Mouse (Mus musculus) liver, embryonic 14.5 days (tissue): ENCODE measurements around the gene Dusp2. TPM values are rescaled to one million over a fixed set of nuclear protein-coding genes. Genes with fewer than 3 reads are reported as not detected.
A peak's percentile ranks its signal among the peaks of the same experiment; 100 is the strongest.

Source experiments
- ATAC-seq: fragments of 200-750 bp; cut with Nextera tagmentation; 2 replicates; pipeline ENCODE4 v1.8.0; 2017; ENCODE audit warnings: moderate number of reproducible peaks, mild to moderate bottlenecking, moderate library complexity; ENCODE audit not compliant: insufficient read depth
- DNase-seq, 3 experiments: peaks; one replicate each; pipeline ENCODE4 v3.0.0-alpha.2; 2012 to 2013; ENCODE audit warnings: low read depth in 3 of 3, low spot score in 3 of 3
- H3K27ac ChIP-seq: fragments of 300-500 bp; sonication (generic); 2 replicates; pipeline ENCODE4 v1.5.1; 2014; ENCODE audit warnings: moderate library complexity, mild to moderate bottlenecking, control low read depth, inconsistent platforms
- H3K27me3 ChIP-seq: fragments of 300-500 bp; sonication (generic); 2 replicates; pipeline ENCODE4 v1.6.1; 2014; ENCODE audit warnings: mild to moderate bottlenecking, low read length, moderate library complexity; ENCODE audit not compliant: control insufficient read depth, insufficient read depth
- H3K36me3 ChIP-seq: fragments of 300-500 bp; sonication (generic); replicated peaks from 2 replicates; pipeline ENCODE4 v1.6.1; 2014; ENCODE audit warnings: low read depth; ENCODE audit not compliant: control insufficient read depth, insufficient read depth
- H3K4me1 ChIP-seq, 2 experiments: fragments of 200-500 bp in 1 of 2; fragments of 300-500 bp in 1 of 2; sonication (generic) in 1 of 2; replicated peaks; 2 replicates each; pipeline ENCODE4 v1.6.1; 2012 to 2014; ENCODE audit warnings: antibody characterized with exemption in 1 of 2, inconsistent platforms in 1 of 2, low read length in 1 of 2; ENCODE audit not compliant: control insufficient read depth in 2 of 2, insufficient read depth in 2 of 2
- H3K4me2 ChIP-seq: fragments of 300-500 bp; sonication (generic); 2 replicates; pipeline ENCODE4 v1.6.1; 2014; ENCODE audit warnings: low read depth, mild to moderate bottlenecking, control low read depth, moderate library complexity
- H3K4me3 ChIP-seq, 2 experiments: fragments of 200-500 bp in 1 of 2; fragments of 300-500 bp in 1 of 2; sonication (generic) in 1 of 2; 2 replicates each; pipeline ENCODE4 v1.5.1; 2012 to 2014; ENCODE audit warnings: low read depth in 2 of 2, low read length in 2 of 2, mild to moderate bottlenecking in 2 of 2, control low read depth in 1 of 2, inconsistent platforms in 1 of 2, moderate library complexity in 1 of 2; ENCODE audit not compliant: insufficient read depth in 1 of 2
- H3K9ac ChIP-seq: fragments of 300-500 bp; sonication (generic); replicated peaks from 2 replicates; pipeline ENCODE4 v1.6.1; 2014; ENCODE audit warnings: mild to moderate bottlenecking, control low read depth, moderate library complexity
- H3K9me3 ChIP-seq: fragments of 300-500 bp; sonication (generic); 2 replicates; pipeline ENCODE4 v1.6.1; 2016; ENCODE audit warnings: low read length, mixed read lengths; ENCODE audit not compliant: control insufficient read depth
- CTCF ChIP-seq: IDR thresholded peaks from 2 replicates; pipeline ENCODE4 v1.5.1; 2016; ENCODE audit warnings: antibody characterized with exemption, low read depth, control low read depth
- EP300 ChIP-seq: IDR thresholded peaks from 2 replicates; pipeline ENCODE4 v1.6.1; 2016; ENCODE audit warnings: antibody characterized with exemption, low read depth
- WGBS: fragments of 180-500 bp; shearing (Covaris S2); extraction: QIAGEN DNeasy Blood & Tissue Kit; methylation state at CpG from one replicate; pipeline ENCODE4 v1.1.7; 2014; ENCODE audit not compliant: insufficient replicate concordance; 5-methylcytosine and 5-hydroxymethylcytosine counted together
- polyA plus RNA-seq, 2 experiments: library from polyadenylated mRNA; depleted of rRNA in 1 of 2; stranded (reverse) in 1 of 2; unstranded in 1 of 2; fragments of >200 nt; fragmentation: Nextera tagmentation in 1 of 2; extraction: Ambion mirVana in 1 of 2; gene quantifications; 2 replicates each; pipeline versions ENCODE4 v1.2.1 to v1.2.3; 2012 to 2014

Dusp2 gene
- polyA plus RNA-seq, 2 experiments = 1.5 to 1.8 TPM

GRCm38 (mm10) chr2:127338012-127338411 is 2.1 kb downstream of the Dusp2 start:
- TF ChIP-seq EP300 (no peak), CTCF (no peak)
- H3K9me3 ChIP-seq = no peaks in the 10 kb centered on the region
- peaks cover 0 to 10% of the 10 kb centered on the region in 2 experiments; a peak in 3 of 4 replicates for H3K4me1 ChIP-seq
- H3K9ac ChIP-seq = no peak overlapping the region
- H3K4me2 ChIP-seq = peak overlapping the region; percentile 67; the same call in 1 of the 2 replicates
- no peak for DNase-seq
- WGBS = 41% methylated on average over 7 of the region's 7 CpGs
- no peaks in the 10 kb centered on the region for H3K36me3 ChIP-seq
- ATAC-seq = no peak
- H3K27me3 ChIP-seq = peaks cover 11% of the 10 kb centered on the region
- H3K4me3 ChIP-seq = no peak overlapping the region
- no peak overlapping the region for H3K27ac ChIP-seq

- ATAC-seq (no peak), DNase-seq (no peak)
- Histone ChIP-seq H3K27ac (no peak within 1 kb of the TSS), H3K4me2 (peak within 1 kb of the TSS; percentile 67; the same call in 1 of the 2 replicates), H3K9ac (no peak within 1 kb of the TSS), H3K9me3 (no peaks in the 10 kb centered on the region), H3K27me3 (peaks cover 11% of the 10 kb centered on the region), H3K36me3 (no peaks in the 10 kb centered on the region), H3K4me3 (peak within 1 kb of the TSS in 1 of 2 experiments; percentile 57; a peak in 2 of 4 replicates), H3K4me1 (peaks cover 0 to 10% of the 10 kb centered on the region in 2 experiments; a peak in 3 of 4 replicates)
- TF ChIP-seq EP300 (no peak), CTCF (no peak)
- 48% methylated on average over 4 of the region's 4 CpGs for WGBS
Observed at GRCm38 (mm10) chr2:127338416-127338815, 2.5 kb downstream of the Dusp2 start, which contains the start of gene Astl. Gene Astl (plus strand): TSS chr2:127338639.

GRCm38 (mm10) chr2:127338833-127339232 is 2.9 kb downstream of the Dusp2 start:
- Histone ChIP-seq H3K36me3 (no peaks in the 10 kb centered on the region), H3K4me1 (peaks cover 0 to 10% of the 10 kb centered on the region in 2 experiments; a peak in 3 of 4 replicates), H3K9ac (no peak overlapping the region), H3K4me3 (no peak overlapping the region), H3K27ac (no peak overlapping the region), H3K4me2 (no peak overlapping the region), H3K9me3 (no peaks in the 10 kb centered on the region), H3K27me3 (peaks cover 11% of the 10 kb centered on the region)
- no peak for ATAC-seq
- DNase-seq = no peak
- 62% methylated on average over 4 of the region's 4 CpGs for WGBS
- TF ChIP-seq CTCF (no peak), EP300 (no peak)

- Histone ChIP-seq H3K27ac (no peak overlapping the region), H3K4me3 (no peak overlapping the region), H3K9me3 (no peaks in the 10 kb centered on the region), H3K27me3 (peaks cover 11% of the 10 kb centered on the region), H3K9ac (no peak overlapping the region), H3K36me3 (no peaks in the 10 kb centered on the region), H3K4me2 (no peak overlapping the region), H3K4me1 (peaks cover 0 to 10% of the 10 kb centered on the region in 2 experiments; a peak in 3 of 4 replicates)
- DNase-seq (no peak), ATAC-seq (no peak)
- TF ChIP-seq EP300 (no peak), CTCF (no peak)
- 61% methylated on average over 6 of the region's 6 CpGs for WGBS
Observed at GRCm38 (mm10) chr2:127339262-127339661, 3.3 kb downstream of the Dusp2 start.

GRCm38 (mm10) chr2:127341159-127341558 is 5.2 kb downstream of the Dusp2 start:
- DNase-seq (no peak), ATAC-seq (no peak)
- peaks cover 0 to 8% of the 10 kb centered on the region in 2 experiments; a peak in 3 of 4 replicates for H3K4me1 ChIP-seq
- no peaks in the 10 kb centered on the region for H3K9me3 ChIP-seq
- H3K36me3 ChIP-seq = no peaks in the 10 kb centered on the region
- WGBS = 2% methylated on average over 3 of the region's 3 CpGs
- H3K27me3 ChIP-seq = peaks cover 10% of the 10 kb centered on the region
- TF ChIP-seq CTCF = peak; percentile 88
- TF ChIP-seq EP300 = no peak
- H3K4me2 ChIP-seq = no peak overlapping the region
- H3K9ac ChIP-seq = no peak overlapping the region
- no peak overlapping the region for H3K27ac ChIP-seq
- no peak overlapping the region for H3K4me3 ChIP-seq
